Mouse (Mus musculus): ENCODE data around the gene Mob1b. TPM values are rescaled to one million over a fixed set of nuclear protein-coding genes. Genes with fewer than 3 reads are reported as not detected.
A peak's percentile ranks its signal among the peaks of the same experiment; 100 is the strongest.

The Mob1b gene
- polyA plus RNA-seq, 1 experiment from 2014 or later = 10.8 TPM

GRCm38 (mm10) chr5:88753199-88753598 is 32.5 kb downstream of the Mob1b start:
- 82% methylated on average over 4 of the region's 4 CpGs for WGBS
- no peaks in the 10 kb centered on the region for H3K27me3 ChIP-seq
- peaks cover 8% of the 10 kb centered on the region; the same call in 1 of the 2 replicates for H3K36me3 ChIP-seq
- no peaks in the 10 kb centered on the region for H3K9me3 ChIP-seq
- H3K27ac ChIP-seq = no peak overlapping the region
- no peaks in the 10 kb centered on the region for H3K4me1 ChIP-seq
- no peak overlapping the region for H3K9ac ChIP-seq
- no peak overlapping the region for H3K4me3 ChIP-seq
- no peak overlapping the region for H3K4me2 ChIP-seq
- ATAC-seq (ENCODE audit: insufficient number of reproducible peaks, insufficient read depth, low FRiP score, low TSS enrichment, low read depth) = no peak

- WGBS = 91% methylated on average over 5 of the region's 5 CpGs
Observed at GRCm38 (mm10) chr5:88762611-88763010, 42.0 kb downstream of the Mob1b start.

GRCm38 (mm10) chr5:88764430-88764986 is 43.9 kb downstream of the Mob1b start:
- Histone ChIP-seq H3K9ac (peak overlapping the region; percentile 85), H3K27ac (peak overlapping the region; percentile 89; the same call in 1 of the 2 replicates), H3K27me3 (no peaks in the 10 kb centered on the region), H3K4me2 (peak overlapping the region; percentile 65), H3K4me1 (peaks cover 13% of the 10 kb centered on the region), H3K4me3 (peak overlapping the region; percentile 78), H3K36me3 (peaks cover under 1% of the 10 kb centered on the region), H3K9me3 (no peaks in the 10 kb centered on the region)
- ATAC-seq (ENCODE audit: insufficient number of reproducible peaks, insufficient read depth, low FRiP score, low TSS enrichment, low read depth) = peak; percentile 34
- under 1% methylated on average over 23 of the region's 23 CpGs for WGBS

More at GRCm38 (mm10) chr5:88762611-88763010, 42.0 kb downstream of the Mob1b start:
- no peak overlapping the region for H3K4me3 ChIP-seq
- no peak overlapping the region for H3K9ac ChIP-seq
- no peaks in the 10 kb centered on the region for H3K27me3 ChIP-seq
- H3K36me3 ChIP-seq = no peaks in the 10 kb centered on the region
- H3K4me2 ChIP-seq = no peak overlapping the region
- no peaks in the 10 kb centered on the region for H3K9me3 ChIP-seq
- peaks cover 13% of the 10 kb centered on the region for H3K4me1 ChIP-seq
- no peak overlapping the region for H3K27ac ChIP-seq
- ATAC-seq (ENCODE audit: insufficient number of reproducible peaks, insufficient read depth, low FRiP score, low TSS enrichment, low read depth) = no peak

- Histone ChIP-seq H3K4me2 (peak within 1 kb of the TSS; percentile 65), H3K9ac (peak within 1 kb of the TSS; percentile 85), H3K9me3 (no peaks in the 10 kb centered on the region), H3K27me3 (no peaks in the 10 kb centered on the region), H3K36me3 (peaks cover 4% of the 10 kb centered on the region), H3K27ac (peak within 1 kb of the TSS; percentile 89), H3K4me3 (peak within 1 kb of the TSS; percentile 78), H3K4me1 (peaks cover 13% of the 10 kb centered on the region)
- WGBS = under 1% methylated on average over 51 of the region's 51 CpGs
- ATAC-seq (ENCODE audit: insufficient number of reproducible peaks, insufficient read depth, low FRiP score, low TSS enrichment, low read depth) = peak; percentile 100
Observed at GRCm38 (mm10) chr5:88764987-88765481, 44.4 kb downstream of the Mob1b start, which contains the start of gene Dck. Dck (plus strand) TSS chr5:88764996.

- 10% methylated on average over 6 of the region's 6 CpGs for WGBS
- no peak for ATAC-seq (ENCODE audit: insufficient number of reproducible peaks, insufficient read depth, low FRiP score, low TSS enrichment, low read depth)
- Histone ChIP-seq H3K27ac (peak overlapping the region; percentile 89), H3K36me3 (peaks cover 8% of the 10 kb centered on the region), H3K4me3 (peak overlapping the region; percentile 78), H3K9ac (peak overlapping the region; percentile 85), H3K4me2 (peak overlapping the region; percentile 65), H3K4me1 (peaks cover 13% of the 10 kb centered on the region), H3K9me3 (no peaks in the 10 kb centered on the region), H3K27me3 (no peaks in the 10 kb centered on the region)
Observed at GRCm38 (mm10) chr5:88765587-88765986, 44.9 kb downstream of the Mob1b start.

- ATAC-seq (ENCODE audit: insufficient number of reproducible peaks, insufficient read depth, low FRiP score, low TSS enrichment, low read depth) = no peak
- Histone ChIP-seq H3K36me3 (peaks cover 10% of the 10 kb centered on the region), H3K9me3 (no peaks in the 10 kb centered on the region), H3K27me3 (no peaks in the 10 kb centered on the region), H3K4me1 (peaks cover 13% of the 10 kb centered on the region), H3K4me3 (peak overlapping the region; percentile 78), H3K27ac (no peak overlapping the region), H3K9ac (0 out of 2 replicates have a peak overlapping the region, but pooled peaks have one; percentile 4), H3K4me2 (peak overlapping the region; percentile 65)
- 63% methylated on average over 6 of the region's 6 CpGs for WGBS
Observed at GRCm38 (mm10) chr5:88766121-88766520, 45.5 kb downstream of the Mob1b start.

GRCm38 (mm10) chr5:88766863-88767262 is 46.2 kb downstream of the Mob1b start:
- Histone ChIP-seq H3K27ac (no peak overlapping the region), H3K4me1 (peaks cover 13% of the 10 kb centered on the region), H3K4me3 (no peak overlapping the region), H3K9me3 (no peaks in the 10 kb centered on the region), H3K27me3 (no peaks in the 10 kb centered on the region), H3K9ac (no peak overlapping the region), H3K4me2 (peak overlapping the region; percentile 65; the same call in 1 of the 2 replicates), H3K36me3 (peaks cover 16% of the 10 kb centered on the region)
- 94% methylated on average over 5 of the region's 5 CpGs for WGBS
- ATAC-seq (ENCODE audit: insufficient number of reproducible peaks, insufficient read depth, low FRiP score, low TSS enrichment, low read depth) = no peak

- Histone ChIP-seq H3K4me3 (no peak overlapping the region), H3K4me2 (no peak overlapping the region), H3K36me3 (peaks cover 28% of the 10 kb centered on the region), H3K9ac (no peak overlapping the region), H3K4me1 (peaks cover 13% of the 10 kb centered on the region), H3K27ac (no peak overlapping the region), H3K27me3 (no peaks in the 10 kb centered on the region), H3K9me3 (no peaks in the 10 kb centered on the region)
- 86% methylated on average over 6 of the region's 6 CpGs for WGBS
- no peak for ATAC-seq (ENCODE audit: insufficient number of reproducible peaks, insufficient read depth, low FRiP score, low TSS enrichment, low read depth)
Observed at GRCm38 (mm10) chr5:88768201-88768600, 47.5 kb downstream of the Mob1b start.

GRCm38 (mm10) chr5:88782072-88782765 is 61.6 kb downstream of the Mob1b start:
- Histone ChIP-seq H3K36me3 (peaks cover 43% of the 10 kb centered on the region), H3K27ac (no peak overlapping the region), H3K9ac (no peak overlapping the region), H3K9me3 (no peaks in the 10 kb centered on the region), H3K4me1 (no peaks in the 10 kb centered on the region), H3K4me3 (no peak overlapping the region), H3K27me3 (no peaks in the 10 kb centered on the region), H3K4me2 (no peak overlapping the region)
- WGBS = 79% methylated on average over 7 of the region's 7 CpGs
- no peak for ATAC-seq (ENCODE audit: insufficient number of reproducible peaks, insufficient read depth, low FRiP score, low TSS enrichment, low read depth)

GRCm38 (mm10) chr5:88785059-88785458 is 64.4 kb downstream of the Mob1b start:
- no peak overlapping the region for H3K4me2 ChIP-seq
- H3K27me3 ChIP-seq = no peaks in the 10 kb centered on the region
- H3K4me3 ChIP-seq = no peak overlapping the region
- no peak overlapping the region for H3K9ac ChIP-seq
- 87% methylated on average over 1 of the region's 1 CpGs for WGBS
- H3K4me1 ChIP-seq = no peaks in the 10 kb centered on the region
- peaks cover 32% of the 10 kb centered on the region for H3K36me3 ChIP-seq
- no peaks in the 10 kb centered on the region for H3K9me3 ChIP-seq
- H3K27ac ChIP-seq = no peak overlapping the region
- no peak for ATAC-seq (ENCODE audit: insufficient number of reproducible peaks, insufficient read depth, low FRiP score, low TSS enrichment, low read depth)

- WGBS = 35% methylated on average over 9 of the region's 9 CpGs
- no peak overlapping the region for H3K27ac ChIP-seq
- H3K4me1 ChIP-seq = 0 out of 2 replicates have a peak, but pooled peaks cover 2% of the 10 kb centered on the region
- no peaks in the 10 kb centered on the region; the same call in 1 of the 2 replicates for H3K36me3 ChIP-seq
- no peak overlapping the region for H3K9ac ChIP-seq
- peak overlapping the region; percentile 22; the same call in 1 of the 2 replicates for H3K4me2 ChIP-seq
- no peaks in the 10 kb centered on the region for H3K9me3 ChIP-seq
- H3K27me3 ChIP-seq = no peaks in the 10 kb centered on the region
- H3K4me3 ChIP-seq = no peak overlapping the region
- no peak for ATAC-seq (ENCODE audit: insufficient number of reproducible peaks, insufficient read depth, low FRiP score, low TSS enrichment, low read depth)
Observed at GRCm38 (mm10) chr5:88790675-88791074, 70.0 kb downstream of the Mob1b start.

Data from embryonic facial prominence, embryonic 13.5 days (tissue).